Mouse (Mus musculus) small intestine, adult 2 months (tissue): ENCODE data around the gene Gm14137.

Experiments
- CTCF ChIP-seq: fragments of 200-500 bp; IDR thresholded peaks from 2 replicates; pipeline ENCODE4 v1.5.1; 2012; ENCODE audit warnings: low read depth, mild to moderate bottlenecking, control low read depth, inconsistent platforms, low read length, moderate library complexity, mixed read lengths; ENCODE audit not compliant: insufficient replicate concordance, insufficient read length; ENCODE audit errors: extremely low read depth
- POLR2A ChIP-seq: fragments of 200-500 bp; IDR thresholded peaks from 2 replicates; pipeline ENCODE4 v1.6.1; 2012; ENCODE audit warnings: low read depth, mild to moderate bottlenecking, control low read depth, inconsistent platforms, low read length, moderate library complexity

DNA sequence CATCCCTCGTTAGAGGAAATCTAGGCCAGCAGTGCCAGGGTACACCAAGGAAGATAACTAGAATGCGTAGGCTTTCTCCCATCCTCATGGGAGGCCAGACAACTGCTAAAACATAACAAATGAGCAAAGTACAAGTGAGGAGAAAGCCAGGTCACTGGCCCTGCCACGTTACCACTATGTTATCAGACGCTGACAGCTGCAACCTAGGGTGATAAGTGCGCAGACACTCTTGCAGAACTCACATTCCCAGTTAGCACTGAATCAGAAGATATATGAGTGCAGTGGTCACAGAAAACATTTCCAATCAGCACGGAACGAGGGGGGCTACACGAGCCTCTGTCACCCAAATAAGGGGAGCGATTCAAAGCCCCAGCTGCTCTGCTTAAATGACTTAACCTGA is 18.9 kb upstream of the Gm14137 start:
- TF ChIP-seq POLR2A (no peak), CTCF (no peak)
